Comparison of ENCODE assay signal across 26 mouse cellular contexts in the genomic region with DNA sequence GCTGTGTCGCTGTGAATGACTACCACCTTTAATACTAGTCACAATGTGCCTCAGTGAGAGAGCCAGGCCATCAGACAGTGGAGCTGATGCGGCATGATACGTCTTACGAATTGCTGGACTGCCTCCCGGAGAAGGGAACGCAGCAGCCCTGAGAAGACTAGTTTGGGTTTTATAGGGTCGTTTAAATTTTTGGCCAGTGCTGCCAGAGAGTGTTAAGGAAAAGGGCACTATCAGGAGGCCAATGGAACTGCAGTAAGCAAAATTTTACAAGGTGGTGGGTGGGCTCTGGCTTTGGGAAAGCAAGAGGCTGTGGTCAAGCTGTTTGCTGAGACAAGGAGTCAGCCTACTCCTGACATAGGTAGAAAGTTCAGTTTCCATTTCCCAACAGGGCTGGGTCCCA.
A peak's percentile ranks its signal among the peaks of the same experiment; 100 is the strongest.
DNase-seq lines count a peak whose midpoint lies in the region; ATAC-seq and TF ChIP-seq lines count a peak whose summit lies in the region.
"Had no signal": no experiment of that assay in that cellular context is flagged by ENCODE, and none has a peak within 500 bp of the region (broad histone marks: within the 10 kb centered on the region; RNA-seq: fewer than 3 reads in every experiment).

No protein-coding gene starts in this region.

- no peak overlapping the region for H3K4me2 ChIP-seq in kidney, embryonic 14.5 days (replicated peaks; ENCODE audit: low read depth, low read length)
- H3K4me2 ChIP-seq in midbrain, postnatal 0 days (ENCODE audit: low read depth, low read length, poor library complexity, severe bottlenecking): no peak overlapping the region
- H3K4me2 ChIP-seq: embryonic facial prominence, embryonic 13.5 days; heart, embryonic 15.5 days; hindbrain, embryonic 15.5 days; liver, embryonic 12.5 days; lung, embryonic 15.5 days; neural tube, embryonic 12.5 days had no signal

- DNase-seq in kidney, adult 2 months: no peak
- no peak for DNase-seq in midbrain, embryonic 10.5 days (ENCODE audit: low spot score)
- no peak for DNase-seq in midbrain, postnatal 0 days (ENCODE audit: low spot score)
- no peak for DNase-seq in limb, embryonic 10.5 days (ENCODE audit: low spot score)
- peak; percentile 62 for DNase-seq in yolk sac, embryonic 10.5 days (ENCODE audit: low spot score)
- DNase-seq in adrenal gland, adult 2 months: no peak
- DNase-seq in lung, adult 2 months: no peak
- DNase-seq: adrenal gland, postnatal 14 days; cerebellum, adult 8-10 months; cerebellum, postnatal 36 days; embryo, embryonic 11 days; forebrain, postnatal 0 days; layer of hippocampus, postnatal 36 days; lung, postnatal 36 days; midbrain, embryonic 14.5 days; retina, postnatal 1 day; thymus, postnatal 14 days had no signal

- TF ChIP-seq CTCF in kidney, adult 2 months (conservative IDR thresholded peaks at IDR 0.05; ENCODE audit: insufficient read depth, insufficient read length, low read depth, low read length): no peak
- no peak for TF ChIP-seq CTCF in midbrain, postnatal 0 days (IDR thresholded peaks at IDR 0.05)
- TF ChIP-seq CTCF in lung, adult 2 months (IDR thresholded peaks at IDR 0.05; ENCODE audit: insufficient read depth, low read length): no peak

- TF ChIP-seq POLR2A in kidney, adult 2 months (IDR thresholded peaks at IDR 0.05; ENCODE audit: low read depth, low read length): no peak
- no peak for TF ChIP-seq POLR2A in lung, adult 2 months (IDR thresholded peaks at IDR 0.05; ENCODE audit: borderline replicate concordance, extremely low read depth, low read depth, low read length)

- H3K4me3 ChIP-seq in kidney, adult 2 months (ENCODE audit: insufficient read depth, low read depth, low read length): no peak overlapping the region
- no peak overlapping the region for H3K4me3 ChIP-seq in kidney, embryonic 14.5 days (ENCODE audit: low read length)
- no peak overlapping the region for H3K4me3 ChIP-seq in midbrain, embryonic 10.5 days
- no peak overlapping the region for H3K4me3 ChIP-seq in midbrain, postnatal 0 days (ENCODE audit: low read depth, low read length)
- H3K4me3 ChIP-seq in limb, embryonic 10.5 days: no peak overlapping the region
- no peak overlapping the region for H3K4me3 ChIP-seq in lung, adult 2 months (replicated peaks; ENCODE audit: extremely low read depth, low read depth, low read length)
- H3K4me3 ChIP-seq: embryonic facial prominence, embryonic 13.5 days; erythroblast, embryonic 14.5 days; heart, embryonic 15.5 days; hindbrain, embryonic 15.5 days; liver, embryonic 12.5 days; lung, embryonic 15.5 days; megakaryocyte, embryonic 14.5 days; neural tube, embryonic 12.5 days had no signal

- no peak overlapping the region for H3K9ac ChIP-seq in kidney, embryonic 14.5 days (ENCODE audit: low read depth, low read length)
- H3K9ac ChIP-seq in midbrain, postnatal 0 days (replicated peaks; ENCODE audit: low read length, poor library complexity, severe bottlenecking): no peak overlapping the region
- H3K9ac ChIP-seq: embryonic facial prominence, embryonic 13.5 days; forebrain, postnatal 0 days; heart, embryonic 15.5 days; hindbrain, embryonic 15.5 days; liver, embryonic 12.5 days; lung, embryonic 15.5 days; neural tube, embryonic 12.5 days had no signal

- H3K27ac ChIP-seq in kidney, adult 2 months (ENCODE audit: insufficient read depth, low read depth, low read length): peak overlapping the region; percentile 86
- no peak overlapping the region for H3K27ac ChIP-seq in kidney, embryonic 14.5 days (ENCODE audit: low read depth, low read length)
- 0 out of 2 replicates have a peak overlapping the region, but pooled peaks have one; percentile 1 for H3K27ac ChIP-seq in midbrain, embryonic 10.5 days (replicated peaks)
- H3K27ac ChIP-seq in midbrain, postnatal 0 days (ENCODE audit: low read depth, low read length): no peak overlapping the region
- H3K27ac ChIP-seq in limb, embryonic 10.5 days: peak overlapping the region; percentile 44; the same call in 1 of the 2 replicates
- H3K27ac ChIP-seq: embryonic facial prominence, embryonic 13.5 days; heart, embryonic 15.5 days; hindbrain, embryonic 15.5 days; liver, embryonic 12.5 days; lung, embryonic 15.5 days; neural tube, embryonic 12.5 days had no signal

- peaks cover 16% of the 10 kb centered on the region for H3K4me1 ChIP-seq in kidney, adult 2 months (ENCODE audit: control insufficient read depth, insufficient read depth, low read length)
- peaks cover 5% of the 10 kb centered on the region for H3K4me1 ChIP-seq in kidney, embryonic 14.5 days (ENCODE audit: control insufficient read depth, insufficient read depth, low read length)
- H3K4me1 ChIP-seq in midbrain, embryonic 10.5 days: peaks cover 21% of the 10 kb centered on the region
- no peaks in the 10 kb centered on the region for H3K4me1 ChIP-seq in midbrain, postnatal 0 days (ENCODE audit: insufficient read depth, low read length)
- peaks cover 33% of the 10 kb centered on the region for H3K4me1 ChIP-seq in limb, embryonic 10.5 days
- no peaks in the 10 kb centered on the region; the same call in 1 of the 2 replicates for H3K4me1 ChIP-seq in lung, adult 2 months (ENCODE audit: control insufficient read depth, insufficient read depth, low read length)

- H3K9me3 ChIP-seq in kidney, embryonic 14.5 days (ENCODE audit: control insufficient read depth, low read length): no peaks in the 10 kb centered on the region
- no peaks in the 10 kb centered on the region for H3K9me3 ChIP-seq in midbrain, embryonic 10.5 days (replicated peaks)
- H3K9me3 ChIP-seq in midbrain, postnatal 0 days (ENCODE audit: low read length): no peaks in the 10 kb centered on the region
- no peaks in the 10 kb centered on the region for H3K9me3 ChIP-seq in limb, embryonic 10.5 days (replicated peaks)
- H3K9me3 ChIP-seq: embryonic facial prominence, embryonic 13.5 days; heart, embryonic 15.5 days; hindbrain, embryonic 15.5 days; liver, embryonic 12.5 days; lung, embryonic 15.5 days; megakaryocyte, embryonic 14.5 days; neural tube, embryonic 12.5 days had no signal

- no peaks in the 10 kb centered on the region for H3K27me3 ChIP-seq in kidney, adult 2 months (replicated peaks; ENCODE audit: control insufficient read depth, insufficient read depth, low read length)
- no peaks in the 10 kb centered on the region for H3K27me3 ChIP-seq in kidney, embryonic 14.5 days (ENCODE audit: control insufficient read depth, insufficient read depth, low read length)
- H3K27me3 ChIP-seq in midbrain, embryonic 10.5 days (ENCODE audit: low read depth, poor library complexity, severe bottlenecking): peaks cover 20% of the 10 kb centered on the region
- H3K27me3 ChIP-seq in midbrain, postnatal 0 days (ENCODE audit: insufficient read depth, low read length): no peaks in the 10 kb centered on the region
- H3K27me3 ChIP-seq in limb, embryonic 10.5 days (ENCODE audit: low read depth, poor library complexity, severe bottlenecking): no peaks in the 10 kb centered on the region
- H3K27me3 ChIP-seq: embryonic facial prominence, embryonic 13.5 days; heart, embryonic 15.5 days; hindbrain, embryonic 15.5 days; liver, embryonic 12.5 days; lung, embryonic 15.5 days had no signal

- no peaks in the 10 kb centered on the region; the same call in 1 of the 2 replicates for H3K36me3 ChIP-seq in kidney, adult 2 months (ENCODE audit: control insufficient read depth, insufficient read depth, low read length)
- H3K36me3 ChIP-seq in kidney, embryonic 14.5 days (ENCODE audit: control insufficient read depth, insufficient read depth, low read length): no peaks in the 10 kb centered on the region
- no peaks in the 10 kb centered on the region for H3K36me3 ChIP-seq in midbrain, embryonic 10.5 days
- H3K36me3 ChIP-seq in midbrain, postnatal 0 days (ENCODE audit: insufficient read depth, low read length): no peaks in the 10 kb centered on the region
- H3K36me3 ChIP-seq in limb, embryonic 10.5 days: no peaks in the 10 kb centered on the region
- H3K36me3 ChIP-seq: embryonic facial prominence, embryonic 13.5 days; heart, embryonic 15.5 days; hindbrain, embryonic 15.5 days; liver, embryonic 12.5 days; lung, embryonic 15.5 days; neural tube, embryonic 12.5 days had no signal

- no peak for ATAC-seq in kidney, embryonic 14.5 days (ENCODE audit: low FRiP score, low TSS enrichment)
- no peak for ATAC-seq in midbrain, postnatal 0 days (ENCODE audit: low FRiP score)
- ATAC-seq: forebrain, postnatal 0 days; liver, embryonic 12.5 days had no signal

- WGBS in kidney, adult 2 months: 64% methylated on average over 7 of the region's 7 CpGs
- 58% methylated on average over 7 of the region's 7 CpGs for WGBS in kidney, embryonic 14.5 days
- 88% methylated on average over 7 of the region's 7 CpGs for WGBS in midbrain, embryonic 10.5 days
- WGBS in midbrain, postnatal 0 days: 69% methylated on average over 7 of the region's 7 CpGs
- 59% methylated on average over 7 of the region's 7 CpGs for WGBS in limb, embryonic 10.5 days
- WGBS in lung, adult 2 months: 79% methylated on average over 7 of the region's 7 CpGs

Comparison
In these comparisons a context has a peak if more than half of its experiments do, and no peak if none do; other contexts are left out.
1. H3K27ac ChIP-seq: peak in kidney, adult 2 months (single experiment), midbrain, embryonic 10.5 days (single experiment) and limb, embryonic 10.5 days (single experiment); none in kidney, embryonic 14.5 days (single experiment) and midbrain, postnatal 0 days (single experiment).